Mouse (Mus musculus) heart, embryonic 10.5 days (tissue): Measurements from ENCODE around the gene Eif4e1b. TPM values are rescaled to one million over a fixed set of nuclear protein-coding genes. Genes with fewer than 3 reads are reported as not detected.

Experiments
- DNase-seq: peaks from one replicate; pipeline ENCODE4 v3.0.0-alpha.2; 2017; ENCODE audit warnings: low spot score
- H3K27ac ChIP-seq: fragments of 300-500 bp; sonication (generic); 2 replicates; pipeline ENCODE4 v1.5.1; 2016; ENCODE audit warnings: mild to moderate bottlenecking
- H3K27me3 ChIP-seq: fragments of 300-500 bp; sonication (generic); 2 replicates; pipeline ENCODE4 v1.6.1; 2016; ENCODE audit warnings: mild to moderate bottlenecking; ENCODE audit not compliant: poor library complexity, insufficient read depth, severe bottlenecking
- H3K36me3 ChIP-seq: fragments of 300-500 bp; sonication (generic); 2 replicates; pipeline ENCODE4 v1.6.1; 2016; ENCODE audit warnings: mild to moderate bottlenecking, moderate library complexity
- H3K4me1 ChIP-seq: fragments of 300-500 bp; sonication (generic); 2 replicates; pipeline ENCODE4 v1.6.1; 2016; ENCODE audit warnings: mild to moderate bottlenecking
- H3K4me3 ChIP-seq: fragments of 300-500 bp; sonication (generic); 2 replicates; pipeline ENCODE4 v1.5.1; 2016; ENCODE audit warnings: mild to moderate bottlenecking, moderate library complexity
- H3K9me3 ChIP-seq: fragments of 300-500 bp; sonication (generic); 2 replicates; pipeline ENCODE4 v1.6.1; 2016; ENCODE audit warnings: mild to moderate bottlenecking, moderate library complexity
- WGBS: fragments of 180-500 bp; shearing (Covaris S2); methylation state at CpG from one replicate; pipeline ENCODE4 v1.1.7; 2016; 5-methylcytosine and 5-hydroxymethylcytosine counted together
- polyA plus RNA-seq: library from polyadenylated mRNA; unstranded; fragments of >200 nt; fragmentation: Nextera tagmentation; extraction: Ambion mirVana; gene quantifications from 2 replicates; pipeline ENCODE4 v1.2.1, GENCODE M21; 2016

Gene Eif4e1b
- polyA plus RNA-seq = not detected in 2 replicates

DNA sequence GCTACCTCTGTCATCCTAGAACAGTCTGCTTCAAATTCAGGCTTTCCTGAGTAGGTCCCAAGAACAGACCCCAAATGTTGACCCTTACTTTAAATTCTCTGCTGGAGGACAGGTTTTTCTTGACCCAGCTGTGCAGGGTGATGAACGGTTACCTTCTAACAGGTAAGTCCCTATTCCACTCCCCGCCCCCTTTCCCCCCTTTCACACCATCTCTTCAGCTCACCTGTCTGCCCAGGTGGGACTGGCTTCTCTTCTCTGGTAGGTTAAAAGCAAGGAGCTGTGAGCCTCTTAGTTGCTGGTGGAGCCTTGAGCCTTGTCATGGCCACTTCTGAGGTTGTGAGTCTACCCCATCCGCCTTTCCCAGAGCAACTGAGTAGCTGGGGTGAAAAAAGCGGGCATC lies at the start of gene Eif4e1b:
TSS of gene Eif4e1b (plus strand) at position 301 of the 400 bp plus-strand sequence.
- H3K9me3 ChIP-seq = no peaks in the 10 kb centered on the region
- 75% methylated on average over 4 of the region's 4 CpGs for WGBS
- peaks cover 9% of the 10 kb centered on the region; the same call in 1 of the 2 replicates for H3K27me3 ChIP-seq

DNA sequence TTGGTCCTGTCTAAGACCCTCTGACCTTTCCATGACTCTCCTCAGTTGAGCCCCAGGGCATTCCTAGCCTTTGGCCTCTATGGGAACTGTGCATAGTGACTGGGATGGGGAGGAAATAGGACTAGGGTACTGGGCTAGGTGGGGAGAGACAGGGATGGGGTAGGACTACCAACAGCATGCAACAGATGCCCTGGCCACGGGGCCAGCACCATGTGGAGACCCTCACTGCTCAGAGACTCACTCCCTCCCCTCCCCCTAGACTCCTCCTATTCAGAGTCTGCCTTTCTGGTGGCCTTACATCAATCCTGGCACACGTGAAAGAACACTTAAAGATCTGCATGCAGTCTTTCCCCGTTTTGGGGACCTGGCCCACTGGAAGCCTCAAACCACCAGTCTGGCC lies 46.9 kb upstream of the Eif4e1b start:
- Histone ChIP-seq H3K27ac (no peak overlapping the region), H3K4me3 (peak overlapping the region; percentile 61), H3K9me3 (no peaks in the 10 kb centered on the region), H3K36me3 (no peaks in the 10 kb centered on the region), H3K27me3 (peaks cover 80% of the 10 kb centered on the region), H3K4me1 (peaks cover 14% of the 10 kb centered on the region)
- 15% methylated on average over 3 of the region's 3 CpGs for WGBS
- no peak for DNase-seq

More for the DNA sequence above, at the start of gene Eif4e1b:
- no peaks in the 10 kb centered on the region for H3K36me3 ChIP-seq
- H3K27ac ChIP-seq = no peak within 1 kb of the TSS
- no peak for DNase-seq
- H3K4me3 ChIP-seq = no peak within 1 kb of the TSS
- H3K4me1 ChIP-seq = peaks cover under 1% of the 10 kb centered on the region; the same call in 1 of the 2 replicates

DNA sequence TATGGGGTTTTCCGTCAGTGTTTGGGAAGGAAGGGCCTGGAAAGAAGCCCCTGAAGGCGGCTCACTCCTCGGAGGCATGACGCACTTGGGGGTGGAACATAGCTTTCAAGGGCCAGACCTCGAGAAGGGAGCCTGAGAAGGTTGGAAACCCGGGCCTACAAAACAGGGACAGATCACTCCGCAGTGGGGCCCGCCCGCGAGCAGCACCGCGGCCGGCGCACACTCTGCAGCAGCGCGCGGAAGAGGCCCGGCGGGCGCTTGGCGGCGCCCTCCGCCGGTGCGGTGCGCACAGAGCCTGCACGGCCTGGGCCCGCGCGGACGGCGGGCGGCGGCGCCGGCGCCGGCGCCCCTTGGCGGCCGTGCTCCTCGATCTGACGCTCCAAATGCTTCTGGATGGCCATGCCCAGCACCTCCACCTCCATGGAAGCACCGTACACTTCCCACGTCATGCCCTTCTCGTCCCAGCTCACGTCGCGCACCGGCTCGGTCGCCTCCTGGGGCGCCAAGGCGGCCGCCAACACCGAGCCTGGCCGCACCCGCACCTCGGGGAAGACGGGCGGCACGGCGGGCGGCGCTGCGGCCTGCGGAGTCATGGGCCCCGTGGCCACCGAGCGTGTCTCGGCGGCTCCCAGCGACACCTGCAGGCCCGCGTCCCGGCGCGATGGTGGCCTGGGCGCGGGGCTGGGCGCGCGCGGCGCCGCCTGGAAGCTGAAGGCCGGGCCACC lies 46.1 kb upstream of the Eif4e1b start:
- 1% methylated on average over 86 of the region's 87 CpGs for WGBS
- Histone ChIP-seq H3K4me3 (peak overlapping the region; percentile 61), H3K36me3 (no peaks in the 10 kb centered on the region), H3K4me1 (peaks cover 14% of the 10 kb centered on the region), H3K27me3 (peaks cover 85% of the 10 kb centered on the region), H3K27ac (peak overlapping the region; percentile 8; the same call in 1 of the 2 replicates), H3K9me3 (no peaks in the 10 kb centered on the region)
- no peak for DNase-seq

DNA sequence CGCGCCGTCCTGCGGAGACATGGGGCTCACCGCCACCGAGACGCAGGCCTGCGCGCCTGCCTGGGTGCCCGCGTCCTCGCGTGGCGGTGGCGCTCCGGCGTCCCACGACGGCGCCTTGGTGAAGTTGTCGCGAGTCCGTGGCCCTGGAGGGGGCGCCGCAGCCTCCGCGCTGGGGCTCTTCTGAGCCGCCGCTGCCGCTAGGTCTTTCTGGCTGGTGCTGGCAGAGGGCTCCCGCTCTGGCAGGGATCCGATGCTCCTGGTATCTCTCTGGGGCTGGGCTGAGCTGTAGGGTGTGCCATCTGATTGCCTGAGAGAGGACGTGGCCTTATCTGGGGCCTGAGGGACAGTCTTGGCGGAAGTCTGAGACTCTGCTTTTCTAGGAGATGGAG lies 45.6 kb upstream of the Eif4e1b start:
- peak overlapping the region; percentile 61 for H3K4me3 ChIP-seq
- H3K27ac ChIP-seq = peak overlapping the region; percentile 8; the same call in 1 of the 2 replicates
- H3K36me3 ChIP-seq = no peaks in the 10 kb centered on the region
- H3K27me3 ChIP-seq = peaks cover 85% of the 10 kb centered on the region
- H3K9me3 ChIP-seq = no peaks in the 10 kb centered on the region
- peaks cover 14% of the 10 kb centered on the region for H3K4me1 ChIP-seq
- WGBS = 1% methylated on average over 34 of the region's 34 CpGs
- DNase-seq = no peak

DNA sequence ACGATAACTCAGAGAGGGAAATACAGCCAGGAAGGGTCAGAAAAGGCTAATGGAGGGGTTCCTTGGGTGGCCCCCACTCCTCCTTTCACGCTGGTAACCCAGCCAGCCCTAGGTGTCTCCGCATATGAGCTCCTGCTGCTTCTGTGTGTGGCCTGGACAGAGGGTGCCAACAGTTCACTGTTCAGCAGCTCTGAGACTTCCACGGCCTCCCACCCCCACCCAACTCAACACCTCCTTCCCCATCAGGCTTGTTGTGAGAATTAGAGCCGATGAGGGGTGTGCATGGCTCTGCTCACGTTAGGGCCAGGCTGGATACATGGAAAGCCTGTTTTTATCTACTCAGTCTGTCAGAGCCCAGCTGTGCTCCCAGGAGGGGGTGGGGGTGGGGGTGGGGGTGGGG lies 37.7 kb upstream of the Eif4e1b start:
- H3K4me3 ChIP-seq = no peak overlapping the region
- H3K4me1 ChIP-seq = peaks cover 19% of the 10 kb centered on the region
- peaks cover 75% of the 10 kb centered on the region for H3K27me3 ChIP-seq
- no peak overlapping the region for H3K27ac ChIP-seq
- no peak for DNase-seq
- no peaks in the 10 kb centered on the region for H3K9me3 ChIP-seq
- 25% methylated on average over 6 of the region's 6 CpGs for WGBS
- no peaks in the 10 kb centered on the region for H3K36me3 ChIP-seq

DNA sequence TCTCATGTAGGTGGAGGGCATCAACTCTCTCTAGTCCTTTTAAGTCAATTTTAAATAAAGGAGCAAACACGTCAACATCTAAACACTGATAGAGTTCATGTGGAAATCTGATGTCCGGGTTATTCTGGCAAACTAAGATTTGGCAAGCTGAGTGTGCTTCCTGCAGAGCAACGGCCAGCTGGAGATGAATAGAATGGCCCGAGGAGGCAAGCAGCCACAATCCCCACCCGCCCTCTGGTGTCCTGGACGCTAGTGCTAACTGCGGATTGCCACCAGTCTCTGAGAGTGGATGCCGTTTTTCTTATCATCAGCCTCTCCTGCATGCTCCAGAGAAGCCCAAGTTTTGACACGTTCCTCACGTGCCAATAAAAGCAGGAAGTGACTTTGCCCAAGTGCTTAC lies 36.9 kb upstream of the Eif4e1b start:
- no peak for DNase-seq
- Histone ChIP-seq H3K36me3 (no peaks in the 10 kb centered on the region), H3K27me3 (peaks cover 75% of the 10 kb centered on the region), H3K27ac (no peak overlapping the region), H3K4me1 (peaks cover 19% of the 10 kb centered on the region), H3K9me3 (no peaks in the 10 kb centered on the region), H3K4me3 (no peak overlapping the region)
- 32% methylated on average over 10 of the region's 10 CpGs for WGBS

DNA sequence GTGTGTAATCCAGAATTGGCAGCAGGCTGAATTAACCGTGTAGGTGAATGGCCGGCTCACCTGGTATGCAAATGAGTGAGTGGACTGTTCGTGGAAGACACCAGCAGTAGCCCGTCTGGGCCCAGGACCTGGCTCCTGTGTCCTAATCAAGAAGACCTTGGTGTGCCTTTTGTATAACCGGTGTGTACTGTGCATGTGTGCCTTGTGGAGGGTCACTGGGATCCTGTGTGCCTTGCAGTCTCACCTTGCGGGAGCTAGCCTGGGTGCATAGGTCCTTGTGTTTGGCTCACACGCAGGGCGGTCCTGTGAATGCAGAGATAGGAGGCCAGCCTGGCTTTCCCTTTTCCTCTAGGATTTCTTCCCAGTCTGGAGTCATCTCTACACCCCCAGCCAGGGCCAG lies 35.6 kb upstream of the Eif4e1b start:
- Histone ChIP-seq H3K4me3 (no peak overlapping the region), H3K36me3 (no peaks in the 10 kb centered on the region), H3K4me1 (peaks cover 19% of the 10 kb centered on the region), H3K27ac (no peak overlapping the region), H3K27me3 (peaks cover 80% of the 10 kb centered on the region), H3K9me3 (no peaks in the 10 kb centered on the region)
- DNase-seq = no peak
- 79% methylated on average over 8 of the region's 8 CpGs for WGBS

DNA sequence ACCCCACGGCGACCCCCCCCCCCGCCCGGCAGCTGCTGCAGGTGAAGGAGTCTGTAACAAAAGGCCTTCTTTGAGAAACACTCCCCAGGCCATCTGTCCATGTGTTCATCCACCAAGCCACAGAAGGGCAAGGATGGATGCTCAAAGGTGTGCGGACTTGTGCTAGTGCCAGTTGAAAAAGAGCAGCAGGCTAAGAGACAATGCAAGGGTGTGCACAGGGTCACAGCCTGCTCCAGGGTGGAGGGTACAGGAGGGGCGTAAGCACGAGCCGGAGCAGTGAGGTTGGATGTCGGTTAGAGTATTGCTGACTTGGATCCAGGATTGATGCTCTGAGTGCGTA lies 35.1 kb upstream of the Eif4e1b start:
- no peak for DNase-seq
- Histone ChIP-seq H3K36me3 (no peaks in the 10 kb centered on the region), H3K4me3 (peak overlapping the region; percentile 70), H3K27me3 (peaks cover 84% of the 10 kb centered on the region), H3K9me3 (no peaks in the 10 kb centered on the region), H3K4me1 (peaks cover 19% of the 10 kb centered on the region), H3K27ac (no peak overlapping the region)
- 54% methylated on average over 10 of the region's 10 CpGs for whole genome bisulfite sequencing

DNA sequence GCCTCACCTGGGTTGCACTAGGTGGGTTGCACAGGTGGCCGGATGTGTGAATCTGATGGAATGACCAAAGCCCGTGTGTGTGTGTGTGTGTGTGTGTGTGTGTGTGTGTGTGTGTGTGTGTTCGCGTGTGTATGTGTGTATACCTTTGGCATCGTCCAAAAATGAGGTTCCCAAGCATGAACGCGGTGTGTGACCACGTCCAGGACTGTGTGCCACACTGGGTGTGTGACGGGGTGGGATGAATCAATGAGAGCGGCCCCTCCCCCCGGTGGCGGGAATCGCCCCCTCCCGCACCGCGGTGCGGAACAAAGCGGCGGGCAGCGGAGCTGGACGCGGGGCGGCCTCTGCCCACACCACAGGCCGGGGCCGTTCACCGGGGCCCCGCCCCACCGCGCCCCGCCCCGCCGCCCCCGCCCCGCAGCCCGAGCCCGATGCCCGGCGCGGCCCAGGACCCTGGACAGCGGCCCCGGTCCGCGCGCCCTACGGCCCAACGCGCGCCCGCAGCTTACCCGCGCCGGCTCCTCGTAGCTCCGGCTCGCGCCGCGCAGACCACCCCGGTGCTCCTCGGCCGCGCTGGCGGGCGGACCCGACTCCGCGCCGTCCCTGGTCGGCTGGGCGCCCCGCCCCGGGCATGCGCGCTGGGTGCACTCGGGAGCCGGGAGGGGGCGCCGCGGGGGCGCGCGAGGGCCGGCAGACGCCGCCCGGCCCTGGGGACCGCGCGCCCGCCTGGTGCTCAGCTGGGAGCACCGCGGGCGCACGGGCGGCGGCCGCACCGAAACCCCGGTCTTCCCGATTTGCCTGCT lies 34.5 kb upstream of the Eif4e1b start:
- DNase-seq = no peak
- H3K36me3 ChIP-seq = no peaks in the 10 kb centered on the region
- peaks cover 19% of the 10 kb centered on the region for H3K4me1 ChIP-seq
- peak overlapping the region; percentile 70 for H3K4me3 ChIP-seq
- H3K9me3 ChIP-seq = no peaks in the 10 kb centered on the region
- 2% methylated on average over 86 of the region's 100 CpGs for WGBS
- peaks cover 90% of the 10 kb centered on the region for H3K27me3 ChIP-seq
- no peak overlapping the region for H3K27ac ChIP-seq

DNA sequence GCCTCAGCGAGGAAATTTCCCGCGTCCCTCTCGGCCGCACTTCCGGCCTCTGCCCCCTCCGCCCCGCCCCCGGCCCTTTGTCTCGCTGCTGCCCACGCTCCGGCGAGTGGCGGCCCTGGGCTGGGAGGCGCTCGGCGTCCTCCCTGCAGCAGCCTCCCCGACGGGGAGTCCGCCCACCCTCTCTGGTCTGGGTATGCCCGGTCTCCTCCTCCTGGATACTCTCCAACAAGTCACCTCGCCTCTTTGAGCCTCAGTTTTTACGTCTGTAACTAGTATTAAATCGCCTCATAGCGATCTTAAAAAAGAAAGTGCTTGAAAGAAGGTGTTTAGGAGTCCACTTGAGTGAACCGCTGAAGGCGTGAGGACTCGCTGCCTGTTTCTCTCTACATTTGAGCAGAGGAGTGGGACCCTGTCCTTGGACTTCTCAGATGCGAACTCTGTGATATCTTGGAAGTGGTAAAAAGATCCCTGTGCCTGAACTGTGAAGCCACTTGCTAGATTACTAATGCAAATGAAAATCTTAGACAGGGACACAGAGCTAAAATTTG lies 33.9 kb upstream of the Eif4e1b start, which contains the start of gene Gprin1:
TSS of gene Gprin1 (minus strand) at position 11 of the 548 bp plus-strand sequence.
- Histone ChIP-seq H3K36me3 (no peaks in the 10 kb centered on the region), H3K9me3 (no peaks in the 10 kb centered on the region), H3K27me3 (peaks cover 88% of the 10 kb centered on the region), H3K4me1 (peaks cover 19% of the 10 kb centered on the region), H3K27ac (no peak within 1 kb of the TSS), H3K4me3 (peak within 1 kb of the TSS; percentile 70)
- 2% methylated on average over 29 of the region's 29 CpGs for WGBS
- no peak for DNase-seq

DNA sequence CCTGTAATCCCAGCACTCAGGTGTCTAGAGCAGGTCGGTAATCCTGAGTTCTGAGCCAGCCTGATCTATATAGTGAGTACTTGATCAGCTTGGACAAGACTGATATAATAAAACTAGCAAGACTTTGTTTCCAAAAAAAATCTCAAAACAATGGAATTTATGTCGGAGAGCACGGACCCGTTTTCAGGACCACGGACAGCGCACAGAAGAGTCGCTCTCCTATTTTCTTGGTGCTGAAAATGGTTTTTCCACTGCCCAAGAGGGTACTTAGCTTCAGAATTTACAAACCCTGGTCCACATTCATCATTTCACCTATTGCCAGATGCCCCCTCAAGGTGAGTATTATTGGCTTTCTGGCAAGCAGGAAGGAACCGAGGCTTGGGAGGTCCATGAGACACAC lies 33.1 kb upstream of the Eif4e1b start:
- WGBS = 1% methylated on average over 8 of the region's 8 CpGs
- Histone ChIP-seq H3K36me3 (no peaks in the 10 kb centered on the region), H3K4me1 (peaks cover 25% of the 10 kb centered on the region), H3K27me3 (peaks cover 88% of the 10 kb centered on the region), H3K27ac (no peak overlapping the region), H3K4me3 (no peak overlapping the region), H3K9me3 (no peaks in the 10 kb centered on the region)
- DNase-seq = no peak

DNA sequence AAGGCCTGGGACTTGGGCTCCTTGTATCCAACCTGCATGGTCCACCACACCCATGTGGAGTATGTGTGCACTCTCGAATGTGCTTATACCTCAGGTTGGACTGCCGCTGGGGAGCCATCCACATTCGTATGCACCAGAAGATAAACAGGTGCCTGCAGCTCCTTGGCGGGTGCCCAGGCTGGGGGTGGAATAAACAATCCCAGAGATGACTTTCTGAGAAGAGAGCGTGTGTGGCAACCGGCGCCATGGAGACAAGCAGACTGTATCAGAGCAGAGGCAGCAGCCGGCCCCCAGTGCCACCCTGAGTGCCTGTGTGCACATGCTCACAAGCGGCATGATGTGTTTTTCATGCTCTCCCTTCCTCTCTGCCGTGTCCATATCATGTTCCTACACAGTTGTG lies 31.1 kb upstream of the Eif4e1b start:
- no peak for DNase-seq
- H3K4me1 ChIP-seq = peaks cover 20% of the 10 kb centered on the region
- no peaks in the 10 kb centered on the region for H3K9me3 ChIP-seq
- 71% methylated on average over 10 of the region's 10 CpGs for WGBS
- H3K27me3 ChIP-seq = peaks cover 87% of the 10 kb centered on the region
- no peak overlapping the region for H3K4me3 ChIP-seq
- no peak overlapping the region for H3K27ac ChIP-seq
- no peaks in the 10 kb centered on the region for H3K36me3 ChIP-seq

DNA sequence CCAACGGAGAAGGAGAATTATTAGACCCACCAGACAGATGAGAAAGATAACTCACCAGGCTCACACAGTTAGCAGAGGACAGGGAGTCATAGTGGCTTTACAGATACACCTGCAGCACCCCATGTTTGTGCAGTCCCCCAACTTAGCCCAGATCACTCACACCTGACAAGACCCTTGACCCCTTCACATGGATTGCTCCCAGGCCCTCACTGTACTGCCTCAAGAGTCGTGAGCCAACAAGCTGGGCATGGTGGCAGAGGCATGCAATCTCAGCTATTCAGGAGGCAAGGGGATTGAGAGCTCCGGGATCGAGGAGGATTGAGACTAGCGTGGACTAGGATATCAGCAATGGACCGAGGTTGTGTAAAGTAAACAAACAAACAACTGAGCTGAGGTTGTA lies 30.1 kb upstream of the Eif4e1b start:
- Histone ChIP-seq H3K9me3 (no peaks in the 10 kb centered on the region), H3K36me3 (no peaks in the 10 kb centered on the region), H3K27me3 (peaks cover 80% of the 10 kb centered on the region), H3K27ac (no peak overlapping the region), H3K4me3 (no peak overlapping the region), H3K4me1 (peaks cover 31% of the 10 kb centered on the region)
- DNase-seq = no peak
- WGBS = 52% methylated on average over 6 of the region's 6 CpGs
